Mouse (Mus musculus): ENCODE measurements around the gene Il1rn.
A peak's percentile ranks its signal among the peaks of the same experiment; 100 is the strongest.

Gene Il1rn

GRCm38 (mm10) chr2:24336545-24336944 is at the start of gene Il1rn:
Il1rn (plus strand) TSS chr2:24336853.
- DNase-seq, result no peak

- no peak for DNase-seq
Measured at GRCm38 (mm10) chr2:24290896-24291295, 45.8 kb upstream of the Il1rn start, which contains the start of gene Il1f10. Il1f10 (plus strand) TSS chr2:24291196.

- DNase-seq, result no peak
Measured at GRCm38 (mm10) chr2:24294616-24295015, 42.0 kb upstream of the Il1rn start.

- peak; percentile 73 for DNase-seq
Measured at GRCm38 (mm10) chr2:24296837-24297236, 39.8 kb upstream of the Il1rn start.

- no peak for DNase-seq
Measured at GRCm38 (mm10) chr2:24311302-24312001, 25.2 kb upstream of the Il1rn start.

- DNase-seq, result no peak
Measured at GRCm38 (mm10) chr2:24316919-24317318, 19.7 kb upstream of the Il1rn start.

- no peak for DNase-seq
Measured at GRCm38 (mm10) chr2:24317919-24318598, 18.6 kb upstream of the Il1rn start.

GRCm38 (mm10) chr2:24335333-24335732 is 1.3 kb upstream of the Il1rn start:
- no peak for DNase-seq

- no peak for DNase-seq
Measured at GRCm38 (mm10) chr2:24341395-24341885, 4.8 kb downstream of the Il1rn start.

- DNase-seq, result no peak
Measured at GRCm38 (mm10) chr2:24344619-24345018, 8.0 kb downstream of the Il1rn start.

- no peak for DNase-seq
Measured at GRCm38 (mm10) chr2:24345056-24345455, 8.4 kb downstream of the Il1rn start.

GRCm38 (mm10) chr2:24347926-24348325 is 11.3 kb downstream of the Il1rn start:
- no peak for DNase-seq

- DNase-seq, result no peak
Measured at GRCm38 (mm10) chr2:24351159-24351558, 14.5 kb downstream of the Il1rn start.

GRCm38 (mm10) chr2:24353042-24353441 is 16.4 kb downstream of the Il1rn start:
- DNase-seq, result no peak

GRCm38 (mm10) chr2:24357642-24358041 is 21.0 kb downstream of the Il1rn start:
- peak; percentile 36 for DNase-seq

GRCm38 (mm10) chr2:24359347-24359746 is 22.7 kb downstream of the Il1rn start:
- no peak for DNase-seq

- DNase-seq, result no peak
Measured at GRCm38 (mm10) chr2:24363818-24364217, 27.2 kb downstream of the Il1rn start.

- no peak for DNase-seq
Measured at GRCm38 (mm10) chr2:24366214-24366975, 29.7 kb downstream of the Il1rn start.

GRCm38 (mm10) chr2:24367030-24367894 is 30.6 kb downstream of the Il1rn start, which contains the start of gene Psd4:
Psd4 (plus strand) TSS chr2:24367580.
- DNase-seq, result peak; percentile 69

GRCm38 (mm10) chr2:24367895-24368261 is 31.2 kb downstream of the Il1rn start:
- DNase-seq, result no peak

- no peak for DNase-seq
Measured at GRCm38 (mm10) chr2:24378747-24379450, 42.2 kb downstream of the Il1rn start.

Measured in embryo, embryonic 11 days (tissue).